Mouse (Mus musculus) lung, embryonic 16.5 days (tissue): ENCODE data around the gene Ugt1a6b. TPM values are rescaled to one million over a fixed set of nuclear protein-coding genes. Genes with fewer than 3 reads are reported as not detected.
"Not testable (repeated sequence)": the region's sequence is repeated elsewhere in the genome, so short reads cannot be mapped to it uniquely, and the experiment has no call there.

Source experiments
- ATAC-seq: fragments of 200-750 bp; cut with Nextera tagmentation; 2 replicates; pipeline ENCODE4 v1.8.0; 2017; ENCODE audit warnings: low read depth, mild to moderate bottlenecking, moderate library complexity
- H3K27ac ChIP-seq: fragments of 300-500 bp; sonication (generic); 2 replicates; pipeline ENCODE4 v1.5.1; 2014; ENCODE audit warnings: mild to moderate bottlenecking, control low read depth, low read length
- H3K27me3 ChIP-seq: fragments of 300-500 bp; sonication (generic); 2 replicates; pipeline ENCODE4 v1.6.1; 2014; ENCODE audit warnings: low read depth, low read length, mixed read lengths; ENCODE audit not compliant: control insufficient read depth, insufficient read depth
- H3K36me3 ChIP-seq: fragments of 300-500 bp; sonication (generic); 2 replicates; pipeline ENCODE4 v1.6.1; 2014; ENCODE audit warnings: low read length; ENCODE audit not compliant: control insufficient read depth, insufficient read depth
- H3K4me1 ChIP-seq: fragments of 300-500 bp; sonication (generic); replicated peaks from 2 replicates; pipeline ENCODE4 v1.6.1; 2014; ENCODE audit warnings: low read length, mixed read lengths; ENCODE audit not compliant: control insufficient read depth, insufficient read depth
- H3K4me2 ChIP-seq: fragments of 300-500 bp; sonication (generic); 2 replicates; pipeline ENCODE4 v1.6.1; 2014; ENCODE audit warnings: low read depth, low read length, control low read depth
- H3K4me3 ChIP-seq: fragments of 300-500 bp; sonication (generic); 2 replicates; pipeline ENCODE4 v1.5.1; 2014; ENCODE audit warnings: mild to moderate bottlenecking, low read length, control low read depth
- H3K9ac ChIP-seq: fragments of 300-500 bp; sonication (generic); 2 replicates; pipeline ENCODE4 v1.6.1; 2014; ENCODE audit warnings: low read length, control low read depth
- H3K9me3 ChIP-seq: fragments of 300-500 bp; sonication (generic); 2 replicates; pipeline ENCODE4 v1.6.1; 2016; ENCODE audit warnings: low read length; ENCODE audit not compliant: control insufficient read depth
- WGBS: fragments of 180-500 bp; shearing (Covaris S2); extraction: QIAGEN DNeasy Blood & Tissue Kit; methylation state at CpG from one replicate; pipeline ENCODE4 v1.1.7; 2014; 5-methylcytosine and 5-hydroxymethylcytosine counted together
- polyA plus RNA-seq: library from polyadenylated mRNA; unstranded; fragments of >200 nt; fragmentation: Nextera tagmentation; extraction: Ambion mirVana; gene quantifications from 2 replicates; pipeline ENCODE4 v1.2.1, GENCODE M21; 2015

The Ugt1a6b gene
- polyA plus RNA-seq, 1 experiment from 2014 or later: 0.43 TPM

DNA sequence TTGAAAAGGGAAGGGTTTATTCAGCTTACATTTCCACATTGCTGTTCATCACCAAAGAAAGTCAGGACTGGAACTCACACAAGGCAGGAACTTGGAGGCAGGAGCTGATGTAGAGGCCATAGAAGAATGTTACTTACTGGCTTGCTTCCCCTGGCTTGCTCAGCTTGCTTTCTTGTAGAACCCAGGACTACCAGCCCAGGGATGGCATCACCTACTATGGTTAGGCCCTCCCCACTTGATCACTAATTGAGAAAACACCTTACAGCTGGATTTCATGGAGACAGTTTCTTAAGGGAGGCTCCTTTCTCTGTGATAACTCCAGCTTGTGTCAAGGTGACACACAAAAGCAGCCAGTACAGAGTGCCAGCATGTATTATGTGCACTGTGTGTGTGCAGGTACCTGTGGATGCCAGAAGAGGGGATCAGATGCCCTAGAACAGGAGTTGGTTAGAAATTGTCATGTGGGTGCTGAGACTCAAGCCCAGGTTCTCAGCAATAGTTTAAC lies 120.0 kb downstream of the Ugt1a6b start:
- not testable (repeated sequence) for H3K4me1 ChIP-seq, ATAC-seq, H3K36me3 ChIP-seq, H3K9ac ChIP-seq, H3K4me2 ChIP-seq, H3K27ac ChIP-seq, H3K4me3 ChIP-seq, H3K27me3 ChIP-seq
- H3K9me3 ChIP-seq: peaks cover 18% of the 10 kb centered on the region

DNA sequence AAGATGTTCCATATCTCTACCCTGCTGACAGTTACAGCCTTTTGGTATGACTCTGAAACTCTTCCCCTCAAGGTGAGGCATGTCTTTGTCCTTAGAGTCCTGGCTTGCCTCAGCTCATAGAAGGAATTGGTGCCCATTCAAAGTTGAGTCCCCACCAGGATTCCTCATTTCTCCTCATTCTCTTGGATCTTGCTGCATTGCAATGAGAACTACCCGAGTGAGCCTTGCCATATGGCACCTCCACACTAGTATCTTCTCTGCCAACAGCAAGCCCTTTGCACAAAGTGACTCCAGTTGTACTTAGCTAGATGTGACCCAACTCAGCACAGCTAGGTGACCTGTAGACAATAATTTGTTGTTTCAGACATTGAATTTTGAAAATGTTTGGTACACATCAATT lies 120.5 kb downstream of the Ugt1a6b start:
- peaks cover 24% of the 10 kb centered on the region for H3K9me3 ChIP-seq
- WGBS: 36% methylated on average over 1 of the region's 1 CpGs
- no peaks in the 10 kb centered on the region for H3K4me1 ChIP-seq
- no peak overlapping the region for H3K4me2 ChIP-seq
- H3K27me3 ChIP-seq: no peaks in the 10 kb centered on the region
- no peak overlapping the region for H3K27ac ChIP-seq
- H3K4me3 ChIP-seq: no peak overlapping the region
- ATAC-seq: no peak
- H3K9ac ChIP-seq: no peak overlapping the region
- no peaks in the 10 kb centered on the region for H3K36me3 ChIP-seq

GRCm38 (mm10) chr1:88224029-88224776 lies 121.2 kb downstream of the Ugt1a6b start:
- WGBS: 63% methylated on average over 2 of the region's 2 CpGs
- no peak for ATAC-seq

GRCm38 (mm10) chr1:88225301-88225700 lies 122.2 kb downstream of the Ugt1a6b start:
- H3K27me3 ChIP-seq, H3K4me2 ChIP-seq, H3K27ac ChIP-seq, ATAC-seq, H3K9ac ChIP-seq, H3K4me3 ChIP-seq, H3K4me1 ChIP-seq, H3K36me3 ChIP-seq: not testable (repeated sequence)
- H3K9me3 ChIP-seq: peaks cover 35% of the 10 kb centered on the region
- 37% methylated on average over 2 of the region's 2 CpGs for WGBS

More at GRCm38 (mm10) chr1:88224029-88224776, 121.2 kb downstream of the Ugt1a6b start:
- H3K36me3 ChIP-seq: no peaks in the 10 kb centered on the region
- no peak overlapping the region for H3K27ac ChIP-seq
- no peaks in the 10 kb centered on the region for H3K4me1 ChIP-seq
- peaks cover 24% of the 10 kb centered on the region for H3K9me3 ChIP-seq
- H3K9ac ChIP-seq: no peak overlapping the region
- no peak overlapping the region for H3K4me2 ChIP-seq
- no peaks in the 10 kb centered on the region for H3K27me3 ChIP-seq
- H3K4me3 ChIP-seq: no peak overlapping the region

DNA sequence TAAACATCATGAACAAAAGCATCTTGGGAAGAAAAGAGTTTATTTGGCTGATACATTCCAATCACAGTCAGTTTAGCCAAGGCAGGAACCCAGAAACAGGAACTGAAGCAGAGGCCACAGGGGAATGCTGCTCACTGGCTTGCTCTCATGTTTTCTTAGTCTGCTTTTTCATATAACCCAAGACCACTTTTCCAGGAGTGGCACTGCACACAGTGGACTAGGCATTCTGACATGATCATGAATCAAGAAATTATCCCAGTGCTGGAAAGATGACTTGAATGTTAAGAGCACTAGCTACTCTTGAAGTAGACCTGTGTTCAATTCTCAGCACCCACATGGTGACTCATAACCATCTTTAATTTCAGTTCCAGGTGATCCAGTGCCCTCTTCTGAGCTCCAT lies 122.7 kb downstream of the Ugt1a6b start:
- H3K27ac ChIP-seq: no peak overlapping the region
- no peaks in the 10 kb centered on the region for H3K4me1 ChIP-seq
- no peak overlapping the region for H3K4me2 ChIP-seq
- ATAC-seq: no peak
- peaks cover 39% of the 10 kb centered on the region for H3K9me3 ChIP-seq
- no peak overlapping the region for H3K9ac ChIP-seq
- no peak overlapping the region for H3K4me3 ChIP-seq
- H3K27me3 ChIP-seq: no peaks in the 10 kb centered on the region
- no peaks in the 10 kb centered on the region for H3K36me3 ChIP-seq

- Histone ChIP-seq H3K9ac (no peak within 1 kb of the TSS), H3K27me3 (no peaks in the 10 kb centered on the region), H3K36me3 (no peaks in the 10 kb centered on the region), H3K27ac (no peak within 1 kb of the TSS), H3K4me3 (no peak within 1 kb of the TSS), H3K4me1 (no peaks in the 10 kb centered on the region), H3K9me3 (peaks cover 50% of the 10 kb centered on the region), H3K4me2 (no peak within 1 kb of the TSS)
- ATAC-seq: no peak
- WGBS: 46% methylated on average over 5 of the region's 5 CpGs
These were observed 123.8 kb downstream of the Ugt1a6b start, which contains the start of gene Mroh2a for GRCm38 (mm10) chr1:88226670-88227379. Gene Mroh2a (plus strand): TSS chr1:88226986.

GRCm38 (mm10) chr1:88227482-88227881 lies 124.4 kb downstream of the Ugt1a6b start:
- H3K9me3 ChIP-seq: peaks cover 56% of the 10 kb centered on the region
- ATAC-seq: no peak
- H3K4me2 ChIP-seq: no peak overlapping the region
- no peak overlapping the region for H3K9ac ChIP-seq
- WGBS: 48% methylated on average over 2 of the region's 2 CpGs
- no peaks in the 10 kb centered on the region for H3K27me3 ChIP-seq
- H3K4me1 ChIP-seq: no peaks in the 10 kb centered on the region
- no peaks in the 10 kb centered on the region for H3K36me3 ChIP-seq
- no peak overlapping the region for H3K4me3 ChIP-seq
- no peak overlapping the region for H3K27ac ChIP-seq

DNA sequence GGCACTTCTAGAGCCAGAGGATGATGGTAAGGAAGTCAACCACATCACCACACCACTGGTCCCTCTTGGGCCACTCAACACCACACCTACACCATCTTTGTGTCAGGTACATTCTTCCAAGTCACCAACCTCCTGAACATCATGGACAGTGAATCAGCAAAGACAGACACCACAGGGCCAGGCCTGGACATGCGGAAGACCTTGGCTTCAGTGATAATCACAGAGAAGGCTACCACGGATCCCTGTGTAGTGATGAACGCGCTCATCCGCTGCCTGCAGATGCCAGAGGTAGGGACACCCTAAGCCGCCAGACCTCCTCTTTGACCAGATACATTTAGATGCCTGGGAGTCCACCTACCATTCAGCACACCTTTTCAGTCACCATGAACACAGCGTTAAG lies 125.1 kb downstream of the Ugt1a6b start:
- no peaks in the 10 kb centered on the region for H3K36me3 ChIP-seq
- no peaks in the 10 kb centered on the region for H3K4me1 ChIP-seq
- 71% methylated on average over 7 of the region's 7 CpGs for WGBS
- H3K4me3 ChIP-seq: no peak overlapping the region
- H3K4me2 ChIP-seq: no peak overlapping the region
- H3K27ac ChIP-seq: no peak overlapping the region
- peaks cover 63% of the 10 kb centered on the region for H3K9me3 ChIP-seq
- H3K9ac ChIP-seq: no peak overlapping the region
- ATAC-seq: no peak
- no peaks in the 10 kb centered on the region for H3K27me3 ChIP-seq

DNA sequence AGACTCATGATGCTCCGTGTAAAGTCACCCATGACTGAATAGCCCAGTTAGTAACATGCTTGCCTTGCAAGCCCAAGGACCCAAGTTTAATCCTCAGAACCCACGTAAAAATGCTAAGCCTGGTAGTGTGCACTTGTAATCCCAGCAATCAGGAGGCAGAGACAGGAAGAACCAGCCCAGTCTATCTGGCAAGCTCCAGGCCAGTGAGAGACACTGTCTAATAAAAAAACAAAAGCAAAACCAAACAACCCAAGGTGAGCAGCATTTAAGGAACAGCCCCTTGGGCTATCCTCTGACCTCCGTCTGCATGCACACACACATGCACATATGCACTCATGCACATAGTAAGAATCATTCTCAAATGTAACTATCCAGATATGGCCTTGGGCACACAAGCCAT lies 126.5 kb downstream of the Ugt1a6b start:
- Histone ChIP-seq H3K4me1 (no peaks in the 10 kb centered on the region), H3K27me3 (no peaks in the 10 kb centered on the region), H3K4me3 (no peak overlapping the region), H3K9me3 (peaks cover 75% of the 10 kb centered on the region), H3K36me3 (no peaks in the 10 kb centered on the region), H3K9ac (no peak overlapping the region), H3K27ac (no peak overlapping the region), H3K4me2 (no peak overlapping the region)
- no peak for ATAC-seq
- WGBS: 74% methylated on average over 3 of the region's 3 CpGs
